Mouse (Mus musculus) kidney, adult 11 months (tissue): Measurements from ENCODE around the gene Ifi214.
A peak's percentile ranks its signal among the peaks of the same experiment; 100 is the strongest.
"Not testable (repeated sequence)": the region's sequence is repeated elsewhere in the genome, so short reads cannot be mapped to it uniquely, and the experiment has no call there.

Experiments used
- DNase-seq: peaks from one replicate; pipeline ENCODE4 v3.0.0; 2022

Ifi214 gene

DNA sequence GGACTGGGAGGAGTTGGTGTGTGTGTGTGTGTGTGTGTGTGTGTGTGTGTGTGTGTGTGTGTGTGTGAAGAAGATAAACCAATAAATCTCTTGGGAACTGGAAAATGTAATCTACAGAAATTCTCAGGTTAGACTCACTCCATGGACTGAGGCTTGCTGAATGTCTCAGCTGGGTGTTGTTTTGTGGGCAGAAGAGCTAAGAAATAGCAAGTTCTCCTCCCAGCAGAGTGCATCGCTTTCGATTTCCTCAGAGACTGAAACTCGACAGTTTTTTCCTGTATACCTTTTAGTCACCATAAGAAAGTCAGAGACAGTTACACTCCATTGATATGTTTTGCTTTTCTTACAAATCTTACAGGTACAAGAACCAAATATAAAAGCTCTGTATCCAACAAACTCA lies at the start of gene Ifi214:
TSS of gene Ifi214 (minus strand) at position 167 of the 400 bp plus-strand sequence.
- not testable (repeated sequence) for DNase-seq

DNA sequence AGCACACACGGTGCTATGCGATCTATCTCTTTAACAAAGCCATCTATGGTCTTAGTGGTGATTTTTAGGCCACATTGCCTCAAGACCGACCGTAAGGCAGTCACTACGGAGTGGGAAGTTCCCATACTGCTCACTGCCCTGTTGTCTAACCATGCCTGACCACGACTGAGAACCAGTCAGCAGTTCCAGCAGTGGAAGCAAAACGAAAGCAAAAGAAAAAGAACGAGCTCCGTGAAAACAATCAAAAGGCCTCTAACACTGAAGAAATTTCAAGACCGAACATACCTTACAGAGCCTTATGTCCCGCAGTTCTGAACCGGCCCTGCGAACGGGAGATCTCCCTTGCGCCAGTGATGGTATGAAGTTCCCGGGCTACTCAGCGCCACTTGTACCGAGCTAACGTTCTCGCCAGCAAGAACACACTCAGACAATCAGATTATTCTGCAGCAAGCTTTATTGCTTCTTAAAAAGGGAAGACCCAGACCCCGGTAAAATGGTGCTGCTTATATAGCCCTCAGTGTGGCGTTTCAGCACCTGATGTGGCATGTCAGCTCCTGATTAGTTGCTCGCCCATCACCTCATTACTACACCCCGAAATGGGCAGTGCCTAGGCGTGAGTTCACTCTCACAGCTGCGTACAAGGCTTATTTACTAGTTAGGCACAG lies 44.3 kb upstream of the Ifi214 start:
- no peak for DNase-seq

GRCm38 (mm10) chr1:173579079-173579478 lies 43.3 kb upstream of the Ifi214 start:
- no peak for DNase-seq

- DNase-seq: not testable (repeated sequence)
Measured at GRCm38 (mm10) chr1:173550491-173551050, 14.8 kb upstream of the Ifi214 start.

- not testable (repeated sequence) for DNase-seq
Measured at GRCm38 (mm10) chr1:173548798-173549197, 13.0 kb upstream of the Ifi214 start.

DNA sequence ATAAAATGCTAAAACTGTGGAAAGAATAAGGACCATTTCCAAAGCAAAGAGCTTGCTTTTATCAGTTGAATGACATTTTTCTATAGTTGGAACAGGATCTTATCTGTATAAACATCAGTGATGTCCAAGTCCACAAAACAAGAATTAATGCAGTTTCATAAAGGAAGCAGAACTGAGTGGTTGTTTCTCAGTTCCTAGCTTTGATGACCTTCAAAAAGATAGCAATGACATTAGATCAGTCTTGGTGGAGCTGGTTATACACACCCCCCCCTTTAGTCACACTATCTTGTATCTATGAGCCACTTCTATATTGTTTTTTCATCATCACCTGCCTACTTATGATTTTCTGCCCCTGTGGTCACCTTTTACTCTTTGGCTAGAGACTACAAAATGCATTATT lies 14.3 kb downstream of the Ifi214 start:
- no peak for DNase-seq

GRCm38 (mm10) chr1:173510595-173510994 lies 25.2 kb downstream of the Ifi214 start:
- not testable (repeated sequence) for DNase-seq

- DNase-seq: not testable (repeated sequence)
Measured at GRCm38 (mm10) chr1:173491483-173491882, 44.3 kb downstream of the Ifi214 start.

- DNase-seq: not testable (repeated sequence)
Measured at GRCm38 (mm10) chr1:173490812-173491480, 44.8 kb downstream of the Ifi214 start, which contains the start of gene Ifi206. Gene Ifi206, minus strand, starts transcription at chr1:173491041.

DNA sequence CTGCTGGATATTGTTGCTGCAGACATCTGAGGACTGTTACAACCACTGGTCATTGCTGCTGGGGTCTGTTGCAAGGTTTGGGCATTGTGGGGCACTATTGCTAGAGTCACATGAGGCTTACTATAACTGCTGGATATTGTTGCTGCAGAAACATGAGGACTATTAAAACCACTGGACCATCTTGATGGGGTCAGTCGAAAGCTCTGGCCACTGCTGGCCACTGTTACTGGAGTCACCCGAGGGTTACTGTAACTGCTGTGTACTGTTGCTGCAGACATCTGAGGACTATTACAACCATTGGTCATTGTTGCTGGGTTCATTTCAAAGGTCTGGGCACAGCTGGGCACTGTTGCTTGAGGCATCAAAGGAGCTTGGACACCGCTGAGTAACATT lies 54.6 kb downstream of the Ifi214 start:
- not testable (repeated sequence) for DNase-seq

GRCm38 (mm10) chr1:173480399-173481181 lies 55.2 kb downstream of the Ifi214 start:
- DNase-seq: peak; percentile 10
